Comparison of ENCODE assay signal across 12 mouse cellular contexts in genomic region chrX:159286765-159287164, GRCm38 (mm10).
DNase-seq lines count a peak whose midpoint lies in the region; ATAC-seq and TF ChIP-seq lines count a peak whose summit lies in the region.
"Had no signal": no experiment of that assay in that cellular context is flagged by ENCODE, and none has a peak within 500 bp of the region (broad histone marks: within the 10 kb centered on the region; RNA-seq: fewer than 3 reads in every experiment).

No protein-coding gene starts in this region.

- no peak for TF ChIP-seq CTCF in heart, postnatal 0 days (IDR thresholded peaks at IDR 0.05; ENCODE audit: low read depth)
- TF ChIP-seq CTCF in midbrain, postnatal 0 days (IDR thresholded peaks at IDR 0.05), result peak; percentile 29

- no peak overlapping the region for H3K4me3 ChIP-seq in heart, postnatal 0 days (ENCODE audit: low read depth, low read length)
- H3K4me3 ChIP-seq in heart, embryonic 11.5 days (ENCODE audit: low read depth, low read length), result no peak overlapping the region
- H3K4me3 ChIP-seq in midbrain, postnatal 0 days (ENCODE audit: low read depth, low read length), result no peak overlapping the region
- H3K4me3 ChIP-seq in midbrain, embryonic 11.5 days (ENCODE audit: low read depth, low read length), result no peak overlapping the region
- H3K4me3 ChIP-seq: forebrain, embryonic 13.5 days; heart, embryonic 15.5 days; neural tube, embryonic 12.5 days had no signal

- no peaks in the 10 kb centered on the region for H3K36me3 ChIP-seq in heart, postnatal 0 days (replicated peaks; ENCODE audit: control insufficient read depth, insufficient read depth, low read length)
- no peaks in the 10 kb centered on the region for H3K36me3 ChIP-seq in heart, embryonic 11.5 days (ENCODE audit: control insufficient read depth, insufficient read depth, low read length)
- H3K36me3 ChIP-seq in midbrain, postnatal 0 days (ENCODE audit: insufficient read depth, low read length), result no peaks in the 10 kb centered on the region
- H3K36me3 ChIP-seq in midbrain, embryonic 11.5 days (ENCODE audit: control insufficient read depth, insufficient read depth, low read length), result no peaks in the 10 kb centered on the region
- H3K36me3 ChIP-seq: heart, embryonic 15.5 days; neural tube, embryonic 12.5 days had no signal

- H3K4me1 ChIP-seq in heart, postnatal 0 days (ENCODE audit: control insufficient read depth, insufficient read depth), result no peaks in the 10 kb centered on the region
- no peaks in the 10 kb centered on the region for H3K4me1 ChIP-seq in heart, embryonic 11.5 days (ENCODE audit: control insufficient read depth, insufficient read depth, low read length)
- no peaks in the 10 kb centered on the region for H3K4me1 ChIP-seq in midbrain, postnatal 0 days (ENCODE audit: insufficient read depth, low read length)
- no peaks in the 10 kb centered on the region for H3K4me1 ChIP-seq in midbrain, embryonic 11.5 days (ENCODE audit: control insufficient read depth, insufficient read depth, low read length)
- H3K4me1 ChIP-seq: forebrain, embryonic 13.5 days; heart, embryonic 15.5 days; neural tube, embryonic 12.5 days had no signal

- no peak overlapping the region for H3K9ac ChIP-seq in heart, postnatal 0 days (replicated peaks; ENCODE audit: low read depth, low read length)
- no peak overlapping the region for H3K9ac ChIP-seq in heart, embryonic 11.5 days (ENCODE audit: low read depth, low read length)
- H3K9ac ChIP-seq in midbrain, postnatal 0 days (replicated peaks; ENCODE audit: low read length, poor library complexity, severe bottlenecking), result no peak overlapping the region
- no peak overlapping the region for H3K9ac ChIP-seq in midbrain, embryonic 11.5 days (ENCODE audit: low read length)
- H3K9ac ChIP-seq: forebrain, embryonic 13.5 days; heart, embryonic 15.5 days; neural tube, embryonic 12.5 days had no signal

- H3K9me3 ChIP-seq in heart, postnatal 0 days (replicated peaks; ENCODE audit: control insufficient read depth, low read length), result no peaks in the 10 kb centered on the region
- no peaks in the 10 kb centered on the region for H3K9me3 ChIP-seq in heart, embryonic 11.5 days (replicated peaks; ENCODE audit: control insufficient read depth, low read length)
- no peaks in the 10 kb centered on the region for H3K9me3 ChIP-seq in midbrain, postnatal 0 days (ENCODE audit: low read length)
- H3K9me3 ChIP-seq in midbrain, embryonic 11.5 days (ENCODE audit: control insufficient read depth, low read length), result no peaks in the 10 kb centered on the region
- H3K9me3 ChIP-seq: forebrain, embryonic 13.5 days; heart, embryonic 15.5 days; neural tube, embryonic 12.5 days had no signal

- DNase-seq in heart, postnatal 0 days (ENCODE audit: low spot score), result peak; percentile 17
- no peak for DNase-seq in midbrain, postnatal 0 days (ENCODE audit: low spot score)
- no peak for DNase-seq in midbrain, embryonic 11.5 days (ENCODE audit: low spot score, missing footprints)
- peak; percentile 25 for DNase-seq in R1 (ENCODE audit: low read depth, low spot score)
- peak; percentile 15 for DNase-seq in lung, postnatal 14 days
- no peak for DNase-seq in spleen, adult 18-20 months
- DNase-seq: thymus, postnatal 36 days had no signal

- no peak for ATAC-seq in heart, postnatal 0 days (ENCODE audit: insufficient read depth, low read depth)
- ATAC-seq in heart, embryonic 11.5 days (replicated peaks; ENCODE audit: insufficient number of reproducible peaks, low FRiP score, low TSS enrichment), result no peak
- ATAC-seq in midbrain, postnatal 0 days (ENCODE audit: low FRiP score), result no peak
- no peak for ATAC-seq in midbrain, embryonic 11.5 days (ENCODE audit: low FRiP score)
- no peak for ATAC-seq in megakaryocyte, adult 5-6 weeks (ENCODE audit: poor library complexity, severe bottlenecking)
- ATAC-seq: forebrain, embryonic 13.5 days had no signal

- H3K4me2 ChIP-seq in heart, postnatal 0 days (ENCODE audit: low read depth, low read length), result no peak overlapping the region
- H3K4me2 ChIP-seq in heart, embryonic 11.5 days, result no peak overlapping the region
- no peak overlapping the region for H3K4me2 ChIP-seq in midbrain, postnatal 0 days (ENCODE audit: low read depth, low read length, poor library complexity, severe bottlenecking)
- H3K4me2 ChIP-seq in midbrain, embryonic 11.5 days, result no peak overlapping the region
- H3K4me2 ChIP-seq: forebrain, embryonic 13.5 days; heart, embryonic 15.5 days; neural tube, embryonic 12.5 days had no signal

- 63% methylated on average over 5 of the region's 5 CpGs for WGBS in heart, postnatal 0 days
- 61% methylated on average over 5 of the region's 5 CpGs for WGBS in heart, embryonic 11.5 days (ENCODE audit: insufficient replicate concordance)
- 76% methylated on average over 5 of the region's 5 CpGs for WGBS in midbrain, postnatal 0 days
- 73% methylated on average over 5 of the region's 5 CpGs for WGBS in midbrain, embryonic 11.5 days

- no peak overlapping the region for H3K27ac ChIP-seq in heart, postnatal 0 days (ENCODE audit: low read depth)
- H3K27ac ChIP-seq in heart, embryonic 11.5 days (ENCODE audit: low read depth, low read length), result no peak overlapping the region
- H3K27ac ChIP-seq in midbrain, postnatal 0 days (ENCODE audit: low read depth, low read length), result no peak overlapping the region
- H3K27ac ChIP-seq in midbrain, embryonic 11.5 days (ENCODE audit: low read depth, low read length), result no peak overlapping the region
- H3K27ac ChIP-seq: forebrain, embryonic 13.5 days; heart, embryonic 15.5 days; neural tube, embryonic 12.5 days had no signal

- H3K27me3 ChIP-seq in heart, postnatal 0 days (ENCODE audit: control insufficient read depth, insufficient read depth, low read length), result no peaks in the 10 kb centered on the region
- no peaks in the 10 kb centered on the region for H3K27me3 ChIP-seq in heart, embryonic 11.5 days (ENCODE audit: control insufficient read depth, insufficient read depth, low read length)
- H3K27me3 ChIP-seq in midbrain, postnatal 0 days (ENCODE audit: insufficient read depth, low read length), result no peaks in the 10 kb centered on the region
- H3K27me3 ChIP-seq in midbrain, embryonic 11.5 days (ENCODE audit: control insufficient read depth, insufficient read depth, low read length), result no peaks in the 10 kb centered on the region
- H3K27me3 ChIP-seq: forebrain, embryonic 13.5 days; heart, embryonic 15.5 days; neural tube, embryonic 12.5 days had no signal

- no peak for TF ChIP-seq EP300 in heart, postnatal 0 days (IDR thresholded peaks at IDR 0.05; ENCODE audit: low read depth)

Comparison
In these comparisons a context has a peak if more than half of its experiments do, and no peak if none do; other contexts are left out.
1. DNase-seq: peak in heart, postnatal 0 days (single experiment), R1 (single experiment) and lung, postnatal 14 days (single experiment); none in midbrain, postnatal 0 days (single experiment), midbrain, embryonic 11.5 days (single experiment) and spleen, adult 18-20 months (0 of 2).